Mouse (Mus musculus): ENCODE results near the gene Slc27a3. TPM values are rescaled to one million over a fixed set of nuclear protein-coding genes. Genes with fewer than 3 reads are reported as not detected.
A peak's percentile ranks its signal among the peaks of the same experiment; 100 is the strongest.

The Slc27a3 gene
- polyA plus RNA-seq, 1 experiment from 2014 or later: 16.0 TPM

- DNase-seq (ENCODE audit: low spot score) (peak; percentile 27), ATAC-seq (peak; percentile 33; the same call in 1 of the 2 replicates)
- Histone ChIP-seq H3K36me3 (ENCODE audit: insufficient read depth, low read length) (peaks cover 45% of the 10 kb centered on the region), H3K27me3 (replicated peaks; ENCODE audit: insufficient read depth, low read length) (no peaks in the 10 kb centered on the region), H3K27ac (ENCODE audit: low read length) (no peak overlapping the region), H3K4me3 (ENCODE audit: low read depth, low read length) (no peak overlapping the region), H3K9me3 (ENCODE audit: low read length) (no peaks in the 10 kb centered on the region), H3K4me1 (ENCODE audit: insufficient read depth, low read depth, low read length) (no peaks in the 10 kb centered on the region), H3K4me2 (replicated peaks; ENCODE audit: low read depth, low read length) (no peak overlapping the region), H3K9ac (replicated peaks; ENCODE audit: low read depth) (no peak overlapping the region)
- 58% methylated on average over 3 of the region's 3 CpGs for WGBS
- TF ChIP-seq CTCF (IDR thresholded peaks at IDR 0.05) (no peak), EP300 (IDR thresholded peaks at IDR 0.05) (no peak)
Measured at GRCm38 (mm10) chr3:90395629-90396028, 5.9 kb upstream of the Slc27a3 start.

- Histone ChIP-seq H3K36me3 (ENCODE audit: insufficient read depth, low read length) (peaks cover 30% of the 10 kb centered on the region), H3K4me3 (ENCODE audit: low read depth, low read length) (no peak overlapping the region), H3K4me2 (replicated peaks; ENCODE audit: low read depth, low read length) (no peak overlapping the region), H3K9me3 (ENCODE audit: low read length) (no peaks in the 10 kb centered on the region), H3K27me3 (replicated peaks; ENCODE audit: insufficient read depth, low read length) (no peaks in the 10 kb centered on the region), H3K9ac (replicated peaks; ENCODE audit: low read depth) (no peak overlapping the region), H3K4me1 (ENCODE audit: insufficient read depth, low read depth, low read length) (peaks cover 4% of the 10 kb centered on the region; the same call in 1 of the 2 replicates), H3K27ac (ENCODE audit: low read length) (no peak overlapping the region)
- TF ChIP-seq EP300 (IDR thresholded peaks at IDR 0.05) (no peak), CTCF (IDR thresholded peaks at IDR 0.05) (no peak)
- ATAC-seq (no peak), DNase-seq (ENCODE audit: low spot score) (no peak)
- 85% methylated on average over 3 of the region's 3 CpGs for WGBS
Measured at GRCm38 (mm10) chr3:90392661-90393060, 2.9 kb upstream of the Slc27a3 start.

- Histone ChIP-seq H3K27ac (ENCODE audit: low read length) (no peak overlapping the region), H3K4me3 (ENCODE audit: low read depth, low read length) (no peak overlapping the region), H3K9ac (replicated peaks; ENCODE audit: low read depth) (no peak overlapping the region), H3K9me3 (ENCODE audit: low read length) (no peaks in the 10 kb centered on the region), H3K4me2 (replicated peaks; ENCODE audit: low read depth, low read length) (no peak overlapping the region), H3K27me3 (replicated peaks; ENCODE audit: insufficient read depth, low read length) (no peaks in the 10 kb centered on the region), H3K4me1 (ENCODE audit: insufficient read depth, low read depth, low read length) (peaks cover 8% of the 10 kb centered on the region; the same call in 1 of the 2 replicates), H3K36me3 (ENCODE audit: insufficient read depth, low read length) (peaks cover 30% of the 10 kb centered on the region)
- 76% methylated on average over 8 of the region's 8 CpGs for WGBS
- TF ChIP-seq EP300 (IDR thresholded peaks at IDR 0.05) (no peak), CTCF (IDR thresholded peaks at IDR 0.05) (no peak)
- ATAC-seq (no peak), DNase-seq (ENCODE audit: low spot score) (no peak)
Measured at GRCm38 (mm10) chr3:90391941-90392340, 2.2 kb upstream of the Slc27a3 start.

GRCm38 (mm10) chr3:90391004-90391403 is 1.3 kb upstream of the Slc27a3 start:
- Histone ChIP-seq H3K36me3 (ENCODE audit: insufficient read depth, low read length) (peaks cover 26% of the 10 kb centered on the region), H3K4me3 (ENCODE audit: low read depth, low read length) (no peak overlapping the region), H3K4me1 (ENCODE audit: insufficient read depth, low read depth, low read length) (peaks cover 10% of the 10 kb centered on the region; the same call in 1 of the 2 replicates), H3K4me2 (replicated peaks; ENCODE audit: low read depth, low read length) (no peak overlapping the region), H3K27me3 (replicated peaks; ENCODE audit: insufficient read depth, low read length) (no peaks in the 10 kb centered on the region), H3K9ac (replicated peaks; ENCODE audit: low read depth) (no peak overlapping the region), H3K9me3 (ENCODE audit: low read length) (no peaks in the 10 kb centered on the region), H3K27ac (ENCODE audit: low read length) (no peak overlapping the region)
- 60% methylated on average over 4 of the region's 4 CpGs for WGBS
- DNase-seq (ENCODE audit: low spot score): peak; percentile 15
- no peak for ATAC-seq
- TF ChIP-seq CTCF (IDR thresholded peaks at IDR 0.05) (no peak), EP300 (IDR thresholded peaks at IDR 0.05) (no peak)

- Histone ChIP-seq H3K9ac (replicated peaks; ENCODE audit: low read depth) (peak overlapping the region; percentile 9; the same call in 1 of the 2 replicates), H3K9me3 (ENCODE audit: low read length) (no peaks in the 10 kb centered on the region), H3K4me3 (ENCODE audit: low read depth, low read length) (peak overlapping the region; percentile 50), H3K4me1 (ENCODE audit: insufficient read depth, low read depth, low read length) (peaks cover 10% of the 10 kb centered on the region; the same call in 1 of the 2 replicates), H3K36me3 (ENCODE audit: insufficient read depth, low read length) (peaks cover 19% of the 10 kb centered on the region), H3K27ac (ENCODE audit: low read length) (peak overlapping the region; percentile 64), H3K4me2 (replicated peaks; ENCODE audit: low read depth, low read length) (peak overlapping the region; percentile 98), H3K27me3 (replicated peaks; ENCODE audit: insufficient read depth, low read length) (no peaks in the 10 kb centered on the region)
- peak; percentile 51 for DNase-seq (ENCODE audit: low spot score)
- WGBS: 4% methylated on average over 44 of the region's 53 CpGs
- TF ChIP-seq EP300 (IDR thresholded peaks at IDR 0.05) (no peak), CTCF (IDR thresholded peaks at IDR 0.05) (peak; percentile 47)
- peak; percentile 60 for ATAC-seq
Measured at GRCm38 (mm10) chr3:90388726-90389510, 820 bp downstream of the Slc27a3 start.

GRCm38 (mm10) chr3:90388192-90388591 is 1.5 kb downstream of the Slc27a3 start:
- 79% methylated on average over 4 of the region's 4 CpGs for WGBS
- ATAC-seq: no peak
- Histone ChIP-seq H3K27ac (ENCODE audit: low read length) (no peak overlapping the region), H3K4me1 (ENCODE audit: insufficient read depth, low read depth, low read length) (peaks cover 10% of the 10 kb centered on the region; the same call in 1 of the 2 replicates), H3K4me3 (ENCODE audit: low read depth, low read length) (no peak overlapping the region; the same call in 1 of the 2 replicates), H3K9me3 (ENCODE audit: low read length) (no peaks in the 10 kb centered on the region), H3K27me3 (replicated peaks; ENCODE audit: insufficient read depth, low read length) (no peaks in the 10 kb centered on the region), H3K4me2 (replicated peaks; ENCODE audit: low read depth, low read length) (peak overlapping the region; percentile 98), H3K9ac (replicated peaks; ENCODE audit: low read depth) (no peak overlapping the region), H3K36me3 (ENCODE audit: insufficient read depth, low read length) (peaks cover 12% of the 10 kb centered on the region)
- TF ChIP-seq CTCF (IDR thresholded peaks at IDR 0.05) (no peak), EP300 (IDR thresholded peaks at IDR 0.05) (no peak)
- DNase-seq (ENCODE audit: low spot score): no peak

All from lung, postnatal 0 days (tissue).